Comparison of ENCODE assay signal across 14 mouse cellular contexts in the genomic region with DNA sequence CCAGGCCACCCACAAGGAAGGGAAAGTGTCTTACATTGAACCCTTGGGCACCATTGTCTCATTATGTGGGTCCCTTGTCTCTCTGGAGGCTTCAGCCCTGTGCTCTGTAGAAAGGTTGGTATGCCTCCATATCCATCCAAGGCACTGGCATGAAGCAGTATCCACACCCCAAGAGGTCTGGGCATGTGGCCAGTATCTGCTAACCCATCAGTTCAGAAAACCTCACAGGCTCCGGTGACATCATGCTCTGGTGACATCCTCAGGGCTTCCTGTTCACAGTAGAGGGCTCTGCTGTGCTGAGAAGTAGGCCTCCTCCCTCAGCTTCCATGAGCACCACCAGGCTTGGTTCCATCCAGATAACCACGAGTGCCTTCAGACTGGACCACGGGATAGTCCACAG.
DNase-seq lines count a peak whose midpoint lies in the region; ATAC-seq and TF ChIP-seq lines count a peak whose summit lies in the region.
"Had no signal": no experiment of that assay in that cellular context is flagged by ENCODE, and none has a peak within 500 bp of the region (broad histone marks: within the 10 kb centered on the region; RNA-seq: fewer than 3 reads in every experiment).

No protein-coding gene starts in this region.

- peaks cover 6% of the 10 kb centered on the region for H3K4me1 ChIP-seq in hindbrain, postnatal 0 days (ENCODE audit: insufficient read depth, low read length)
- 0 out of 2 replicates have a peak, but pooled peaks cover 4% of the 10 kb centered on the region for H3K4me1 ChIP-seq in hindbrain, embryonic 12.5 days
- peaks cover 0 to 8% of the 10 kb centered on the region in 2 experiments; a peak in 3 of 4 replicates for H3K4me1 ChIP-seq in CH12.LX (ENCODE audit: control insufficient read depth in 1 of 2, insufficient read depth in 2 of 2)
- peaks cover 2% of the 10 kb centered on the region; the same call in 1 of the 2 replicates for H3K4me1 ChIP-seq in intestine, embryonic 15.5 days (replicated peaks)
- H3K4me1 ChIP-seq: liver, embryonic 13.5 days; midbrain, embryonic 12.5 days had no signal

- no peaks in the 10 kb centered on the region for H3K27me3 ChIP-seq in hindbrain, postnatal 0 days (ENCODE audit: insufficient read depth, low read length)
- H3K27me3 ChIP-seq in hindbrain, embryonic 12.5 days, result peaks cover 3% of the 10 kb centered on the region; the same call in 1 of the 2 replicates
- H3K27me3 ChIP-seq in CH12.LX (replicated peaks), result no peaks in the 10 kb centered on the region
- no peaks in the 10 kb centered on the region for H3K27me3 ChIP-seq in intestine, embryonic 15.5 days (replicated peaks)
- H3K27me3 ChIP-seq: liver, embryonic 13.5 days; neural tube, embryonic 15.5 days had no signal

- H3K9ac ChIP-seq in hindbrain, postnatal 0 days (replicated peaks; ENCODE audit: low read length), result no peak overlapping the region
- no peak overlapping the region for H3K9ac ChIP-seq in hindbrain, embryonic 12.5 days
- H3K9ac ChIP-seq in CH12.LX (ENCODE audit: insufficient read depth, low read depth), result no peak overlapping the region
- H3K9ac ChIP-seq in intestine, embryonic 15.5 days, result no peak overlapping the region
- H3K9ac ChIP-seq: forebrain, postnatal 0 days; liver, embryonic 13.5 days; midbrain, embryonic 12.5 days; neural tube, embryonic 15.5 days had no signal

- no peak for ATAC-seq in hindbrain, postnatal 0 days
- no peak for ATAC-seq in hindbrain, embryonic 12.5 days (ENCODE audit: low FRiP score)
- no peak for ATAC-seq in intestine, embryonic 15.5 days
- ATAC-seq: forebrain, postnatal 0 days; intestine, postnatal 0 days had no signal

- no peaks in the 10 kb centered on the region for H3K9me3 ChIP-seq in hindbrain, postnatal 0 days (ENCODE audit: low read length)
- no peaks in the 10 kb centered on the region for H3K9me3 ChIP-seq in hindbrain, embryonic 12.5 days (replicated peaks)
- peaks cover 8% of the 10 kb centered on the region for H3K9me3 ChIP-seq in CH12.LX (replicated peaks; ENCODE audit: low read length)
- H3K9me3 ChIP-seq in intestine, embryonic 15.5 days, result no peaks in the 10 kb centered on the region
- H3K9me3 ChIP-seq: liver, embryonic 13.5 days; midbrain, embryonic 12.5 days; neural tube, embryonic 15.5 days had no signal

- TF ChIP-seq CTCF in hindbrain, postnatal 0 days (IDR thresholded peaks at IDR 0.05; ENCODE audit: low read depth), result no peak
- TF ChIP-seq CTCF in CH12.LX (conservative IDR thresholded peaks at IDR 0.05 in 1 of 2, IDR thresholded peaks at IDR 0.05 in 1 of 2; ENCODE audit: low read depth in 2 of 2, low read length in 2 of 2), result no peak
- TF ChIP-seq CTCF in left cerebral cortex, adult 2 months (IDR thresholded peaks at IDR 0.05), result no peak

- DNase-seq in hindbrain, postnatal 0 days (ENCODE audit: low spot score), result peak; percentile 47
- peak; percentile 25 for DNase-seq in CH12.LX (ENCODE audit: extremely low read depth)
- DNase-seq in adrenal gland, postnatal 10 days, result peak; percentile 55
- peak; percentile 78 to 84 for DNase-seq in cerebellum, postnatal 14 days
- DNase-seq in left cerebral cortex, adult 2 months (ENCODE audit: extremely low spot score in 1 of 2, low spot score in 2 of 2), result no peak
- DNase-seq: forebrain, postnatal 0 days; layer of hippocampus, postnatal 36 days; liver, embryonic 13.5 days; right cerebral cortex, postnatal 25 days had no signal

- H3K4me2 ChIP-seq in hindbrain, postnatal 0 days (ENCODE audit: low read depth, low read length), result no peak overlapping the region
- no peak overlapping the region for H3K4me2 ChIP-seq in hindbrain, embryonic 12.5 days (replicated peaks)
- no peak overlapping the region for H3K4me2 ChIP-seq in CH12.LX (ENCODE audit: insufficient read depth, low read depth, poor library complexity, severe bottlenecking)
- no peak overlapping the region for H3K4me2 ChIP-seq in intestine, embryonic 15.5 days (replicated peaks)
- H3K4me2 ChIP-seq: liver, embryonic 13.5 days; midbrain, embryonic 12.5 days; neural tube, embryonic 15.5 days had no signal

- in situ Hi-C loops in CH12.LX (cut with MboI; ENCODE audit: low pct_ligation_motif_present, low pct_unique_long_range_greater_than_20kb, low sequenced_read_pairs), result no loop called here

- no peak for TF ChIP-seq EP300 in CH12.LX (IDR thresholded peaks at IDR 0.05; ENCODE audit: low read length)

- dilution Hi-C loops in CH12.LX (cut with MboI; ENCODE audit: extremely low pct_ligation_motif_present, extremely low pct_unique_long_range_greater_than_20kb, low sequenced_read_pairs), result no loop called here

- TF ChIP-seq RAD21 in CH12.LX (IDR thresholded peaks at IDR 0.05; ENCODE audit: low read depth, low read length), result no peak

- no peak overlapping the region for H3K4me3 ChIP-seq in hindbrain, postnatal 0 days (ENCODE audit: low read length)
- H3K4me3 ChIP-seq in hindbrain, embryonic 12.5 days, result no peak overlapping the region
- no peak overlapping the region for H3K4me3 ChIP-seq in CH12.LX (replicated peaks in 1 of 3; ENCODE audit: low read depth in 2 of 3, low read length in 2 of 3, poor library complexity in 1 of 3)
- H3K4me3 ChIP-seq in left cerebral cortex, adult 2 months, result no peak overlapping the region
- H3K4me3 ChIP-seq in intestine, embryonic 15.5 days (replicated peaks), result no peak overlapping the region
- H3K4me3 ChIP-seq: liver, embryonic 13.5 days; midbrain, embryonic 12.5 days; neural tube, embryonic 15.5 days had no signal

- no peak for TF ChIP-seq POLR2A in CH12.LX (IDR thresholded peaks at IDR 0.05; ENCODE audit: low read depth, low read length)

- no peaks in the 10 kb centered on the region for H3K79me2 ChIP-seq in CH12.LX (replicated peaks; ENCODE audit: control insufficient read depth, extremely low read depth, insufficient read depth, poor library complexity, severe bottlenecking)

- 83% methylated on average over 3 of the region's 3 CpGs for WGBS in hindbrain, postnatal 0 days
- WGBS in hindbrain, embryonic 12.5 days, result 87% methylated on average over 3 of the region's 3 CpGs
- WGBS in intestine, embryonic 15.5 days, result 85% methylated on average over 3 of the region's 3 CpGs

- no peak overlapping the region for H3K27ac ChIP-seq in hindbrain, postnatal 0 days
- no peak overlapping the region for H3K27ac ChIP-seq in hindbrain, embryonic 12.5 days
- H3K27ac ChIP-seq in CH12.LX (ENCODE audit: insufficient read depth, low read depth), result no peak overlapping the region
- no peak overlapping the region for H3K27ac ChIP-seq in left cerebral cortex, adult 2 months
- H3K27ac ChIP-seq in intestine, embryonic 15.5 days, result no peak overlapping the region
- H3K27ac ChIP-seq: liver, embryonic 13.5 days; midbrain, embryonic 12.5 days; neural tube, embryonic 15.5 days had no signal

- intact Hi-C loops in left cerebral cortex, adult 2 months (cut with DNase I), result no loop called here

- H3K36me3 ChIP-seq in hindbrain, postnatal 0 days (ENCODE audit: insufficient read depth, low read length), result no peaks in the 10 kb centered on the region
- H3K36me3 ChIP-seq in hindbrain, embryonic 12.5 days, result peaks cover 18% of the 10 kb centered on the region; the same call in 1 of the 2 replicates
- H3K36me3 ChIP-seq in CH12.LX (replicated peaks in 1 of 2; ENCODE audit: control insufficient read depth in 1 of 2, insufficient read depth in 1 of 2, low read length in 1 of 2), result no peaks in the 10 kb centered on the region
- no peaks in the 10 kb centered on the region for H3K36me3 ChIP-seq in intestine, embryonic 15.5 days
- H3K36me3 ChIP-seq: liver, embryonic 13.5 days had no signal

TF ChIP-seq in CH12.LX, 34 proteins besides CTCF, POLR2A, EP300 and RAD21:
- no peak for TF ChIP-seq MXI1 (IDR thresholded peaks at IDR 0.05; ENCODE audit: low read depth, low read length)
- no peak for TF ChIP-seq MEF2A (IDR thresholded peaks at IDR 0.05; ENCODE audit: borderline replicate concordance, low read depth, low read length)
- no peak for TF ChIP-seq ZKSCAN1 (IDR thresholded peaks at IDR 0.05; ENCODE audit: borderline replicate concordance, low read depth, low read length)
- TF ChIP-seq ZMIZ1 (IDR thresholded peaks at IDR 0.05; ENCODE audit: low read depth, low read length), result no peak
- TF ChIP-seq TBP (conservative IDR thresholded peaks at IDR 0.05; ENCODE audit: low read depth, low read length), result no peak
- TF ChIP-seq USF1 (IDR thresholded peaks at IDR 0.05; ENCODE audit: low read depth, low read length), result no peak
- no peak for TF ChIP-seq UBTF (IDR thresholded peaks at IDR 0.05; ENCODE audit: low read depth, low read length)
- TF ChIP-seq RCOR1 (conservative IDR thresholded peaks at IDR 0.05; ENCODE audit: low read depth, low read length), result no peak
- no peak for TF ChIP-seq MYC (IDR thresholded peaks at IDR 0.05; ENCODE audit: low read depth, low read length)
- TF ChIP-seq MAX (IDR thresholded peaks at IDR 0.05; ENCODE audit: low read length), result no peak
- TF ChIP-seq JUND (conservative IDR thresholded peaks at IDR 0.05; ENCODE audit: low read depth, low read length), result no peak

Comparison
In these comparisons a context has a peak if more than half of its experiments do, and no peak if none do; other contexts are left out.
1. DNase-seq: peak in hindbrain, postnatal 0 days (single experiment), CH12.LX (single experiment), adrenal gland, postnatal 10 days (single experiment) and cerebellum, postnatal 14 days (2 of 2); none in left cerebral cortex, adult 2 months (0 of 2).